Mouse (Mus musculus) kidney, embryonic 14.5 days (tissue): ENCODE data around the gene Bcar3. TPM values are rescaled to one million over a fixed set of nuclear protein-coding genes. Genes with fewer than 3 reads are reported as not detected.
A peak's percentile ranks its signal among the peaks of the same experiment; 100 is the strongest.

Source experiments
- ATAC-seq: fragments of 200-750 bp; cut with Nextera tagmentation; 2 replicates; pipeline ENCODE4 v1.8.0; 2017; ENCODE audit warnings: moderate number of reproducible peaks, mild to moderate bottlenecking, moderate TSS enrichment, moderate library complexity; ENCODE audit not compliant: low FRiP score, low TSS enrichment
- H3K27ac ChIP-seq: fragments of 300-500 bp; sonication (generic); 2 replicates; pipeline ENCODE4 v1.5.1; 2014; ENCODE audit warnings: low read depth, mild to moderate bottlenecking, low read length, moderate library complexity, mixed read lengths
- H3K27me3 ChIP-seq: fragments of 300-500 bp; sonication (generic); 2 replicates; pipeline ENCODE4 v1.6.1; 2014; ENCODE audit warnings: mild to moderate bottlenecking, low read length; ENCODE audit not compliant: control insufficient read depth, insufficient read depth
- H3K36me3 ChIP-seq: fragments of 300-500 bp; sonication (generic); 2 replicates; pipeline ENCODE4 v1.6.1; 2014; ENCODE audit warnings: low read length, mixed read lengths; ENCODE audit not compliant: control insufficient read depth, insufficient read depth
- H3K4me1 ChIP-seq: fragments of 300-500 bp; sonication (generic); 2 replicates; pipeline ENCODE4 v1.6.1; 2014; ENCODE audit warnings: low read length, mixed read lengths; ENCODE audit not compliant: control insufficient read depth, insufficient read depth
- H3K4me2 ChIP-seq: fragments of 300-500 bp; sonication (generic); replicated peaks from 2 replicates; pipeline ENCODE4 v1.6.1; 2014; ENCODE audit warnings: low read depth, mild to moderate bottlenecking, low read length
- H3K4me3 ChIP-seq: fragments of 300-500 bp; sonication (generic); 2 replicates; pipeline ENCODE4 v1.5.1; 2014; ENCODE audit warnings: mild to moderate bottlenecking, low read length
- H3K9ac ChIP-seq: fragments of 300-500 bp; sonication (generic); 2 replicates; pipeline ENCODE4 v1.6.1; 2014; ENCODE audit warnings: low read depth, mild to moderate bottlenecking, low read length, moderate library complexity
- H3K9me3 ChIP-seq: fragments of 300-500 bp; sonication (generic); 2 replicates; pipeline ENCODE4 v1.6.1; 2016; ENCODE audit warnings: low read length; ENCODE audit not compliant: control insufficient read depth
- WGBS: fragments of 180-500 bp; shearing (Covaris S2); extraction: QIAGEN DNeasy Blood & Tissue Kit; methylation state at CpG from one replicate; pipeline ENCODE4 v1.1.7; 2014; 5-methylcytosine and 5-hydroxymethylcytosine counted together
- polyA plus RNA-seq: library from polyadenylated mRNA; unstranded; fragments of >200 nt; fragmentation: Nextera tagmentation; extraction: Ambion mirVana; gene quantifications from 2 replicates; pipeline ENCODE4 v1.2.1, GENCODE M21; 2014

Gene Bcar3
- polyA plus RNA-seq, 1 experiment from 2014 or later, result 13.7 TPM

GRCm38 (mm10) chr3:122478735-122479134, 184.8 kb downstream of the Bcar3 start:
- H3K4me3 ChIP-seq, result no peak overlapping the region
- no peaks in the 10 kb centered on the region for H3K9me3 ChIP-seq
- WGBS, result 78% methylated on average over 3 of the region's 3 CpGs
- H3K4me1 ChIP-seq, result peaks cover 40% of the 10 kb centered on the region
- H3K27ac ChIP-seq, result no peak overlapping the region
- H3K36me3 ChIP-seq, result no peaks in the 10 kb centered on the region
- no peak overlapping the region for H3K4me2 ChIP-seq
- no peaks in the 10 kb centered on the region for H3K27me3 ChIP-seq
- H3K9ac ChIP-seq, result no peak overlapping the region
- ATAC-seq, result no peak

GRCm38 (mm10) chr3:122480065-122480675, 186.2 kb downstream of the Bcar3 start:
- Histone ChIP-seq H3K27ac (no peak overlapping the region), H3K9me3 (no peaks in the 10 kb centered on the region), H3K4me1 (peaks cover 32% of the 10 kb centered on the region), H3K4me3 (no peak overlapping the region), H3K4me2 (no peak overlapping the region), H3K9ac (no peak overlapping the region), H3K36me3 (no peaks in the 10 kb centered on the region), H3K27me3 (no peaks in the 10 kb centered on the region)
- 35% methylated on average over 8 of the region's 8 CpGs for WGBS
- ATAC-seq, result no peak

GRCm38 (mm10) chr3:122480986-122481385, 187.1 kb downstream of the Bcar3 start:
- Histone ChIP-seq H3K27ac (no peak overlapping the region), H3K4me2 (no peak overlapping the region), H3K4me1 (peaks cover 32% of the 10 kb centered on the region), H3K36me3 (no peaks in the 10 kb centered on the region), H3K4me3 (no peak overlapping the region), H3K27me3 (no peaks in the 10 kb centered on the region), H3K9me3 (no peaks in the 10 kb centered on the region), H3K9ac (no peak overlapping the region)
- 73% methylated on average over 5 of the region's 5 CpGs for WGBS
- no peak for ATAC-seq

- no peaks in the 10 kb centered on the region for H3K9me3 ChIP-seq
- H3K4me2 ChIP-seq, result no peak overlapping the region
- no peak overlapping the region for H3K9ac ChIP-seq
- 64% methylated on average over 21 of the region's 21 CpGs for WGBS
- H3K27me3 ChIP-seq, result no peaks in the 10 kb centered on the region
- no peak for ATAC-seq
- H3K36me3 ChIP-seq, result no peaks in the 10 kb centered on the region
- H3K4me1 ChIP-seq, result peaks cover 32% of the 10 kb centered on the region
- no peak overlapping the region for H3K4me3 ChIP-seq
- H3K27ac ChIP-seq, result peak overlapping the region; percentile 0; the same call in 1 of the 2 replicates
Measured at GRCm38 (mm10) chr3:122481891-122482739, 188.2 kb downstream of the Bcar3 start.

GRCm38 (mm10) chr3:122483066-122483782, 189.3 kb downstream of the Bcar3 start:
- Histone ChIP-seq H3K27me3 (no peaks in the 10 kb centered on the region), H3K4me2 (peak overlapping the region; percentile 30), H3K27ac (no peak overlapping the region), H3K9me3 (no peaks in the 10 kb centered on the region), H3K9ac (0 out of 2 replicates have a peak overlapping the region, but pooled peaks have one; percentile 23), H3K36me3 (no peaks in the 10 kb centered on the region), H3K4me3 (no peak overlapping the region), H3K4me1 (peaks cover 32% of the 10 kb centered on the region)
- WGBS, result 23% methylated on average over 14 of the region's 14 CpGs
- peak; percentile 50 for ATAC-seq

- no peak; the same call in 1 of the 2 replicates for ATAC-seq
- Histone ChIP-seq H3K4me3 (no peak overlapping the region), H3K4me2 (peak overlapping the region; percentile 30), H3K27me3 (no peaks in the 10 kb centered on the region), H3K4me1 (peaks cover 32% of the 10 kb centered on the region), H3K36me3 (no peaks in the 10 kb centered on the region), H3K9me3 (no peaks in the 10 kb centered on the region), H3K9ac (0 out of 2 replicates have a peak overlapping the region, but pooled peaks have one; percentile 23), H3K27ac (no peak overlapping the region)
- 34% methylated on average over 5 of the region's 5 CpGs for WGBS
Measured at GRCm38 (mm10) chr3:122483783-122484130, 189.8 kb downstream of the Bcar3 start.

- no peaks in the 10 kb centered on the region for H3K36me3 ChIP-seq
- H3K27ac ChIP-seq, result no peak overlapping the region
- H3K4me2 ChIP-seq, result no peak overlapping the region
- ATAC-seq, result no peak
- H3K9me3 ChIP-seq, result no peaks in the 10 kb centered on the region
- H3K4me3 ChIP-seq, result no peak overlapping the region
- H3K9ac ChIP-seq, result no peak overlapping the region
- H3K27me3 ChIP-seq, result no peaks in the 10 kb centered on the region
- peaks cover 32% of the 10 kb centered on the region for H3K4me1 ChIP-seq
- 85% methylated on average over 3 of the region's 3 CpGs for WGBS
Measured at GRCm38 (mm10) chr3:122484301-122484700, 190.4 kb downstream of the Bcar3 start.

- ATAC-seq, result no peak
- Histone ChIP-seq H3K9ac (no peak overlapping the region), H3K4me2 (no peak overlapping the region), H3K4me3 (no peak overlapping the region), H3K9me3 (no peaks in the 10 kb centered on the region), H3K27me3 (no peaks in the 10 kb centered on the region), H3K36me3 (no peaks in the 10 kb centered on the region), H3K4me1 (peaks cover 25% of the 10 kb centered on the region), H3K27ac (no peak overlapping the region)
- WGBS, result 86% methylated on average over 4 of the region's 4 CpGs
Measured at GRCm38 (mm10) chr3:122485699-122486098, 191.8 kb downstream of the Bcar3 start.
